Mouse (Mus musculus): ENCODE measurements around the gene Plekhm1. TPM values are rescaled to one million over a fixed set of nuclear protein-coding genes. Genes with fewer than 3 reads are reported as not detected.

Plekhm1 gene
- total and polyA plus RNA-seq, 3 experiments, result 8.9 to 35.1 (median 11.7) TPM

DNA sequence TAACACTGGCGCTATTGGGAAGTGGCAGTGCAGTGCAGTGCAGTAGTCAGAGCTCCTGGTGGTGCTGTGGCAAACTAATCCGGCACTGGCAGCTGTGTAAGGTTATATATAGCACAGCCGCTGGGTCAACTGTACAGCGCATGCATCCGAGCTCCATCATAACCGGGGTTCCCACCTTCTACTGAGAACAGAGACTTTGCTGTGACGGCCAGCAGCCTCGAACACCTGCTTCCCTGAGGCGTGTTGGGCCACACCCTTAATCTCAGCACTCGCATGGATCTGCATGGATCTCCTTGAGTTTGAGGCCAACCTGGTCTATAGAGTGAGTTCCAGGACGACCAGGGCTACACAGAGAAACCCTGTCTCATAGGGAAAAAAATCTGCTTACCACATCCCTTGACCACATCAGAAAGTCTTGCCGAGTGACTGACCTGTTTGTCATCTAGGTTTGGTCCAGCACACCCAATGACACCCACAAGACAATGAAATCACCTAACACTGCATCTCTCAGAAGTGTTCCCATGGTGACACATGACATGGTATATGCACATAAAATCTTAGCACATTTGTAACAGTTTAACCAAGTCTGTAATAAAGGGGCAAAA lies 61.7 kb downstream of the Plekhm1 start:
- TF ChIP-seq GATA1 (IDR thresholded peaks at IDR 0.05; ENCODE audit: borderline replicate concordance, low read length) (no peak), TAL1 (conservative IDR thresholded peaks at IDR 0.05; ENCODE audit: low read depth, low read length) (no peak), CTCF (IDR thresholded peaks at IDR 0.05; ENCODE audit: low read depth, low read length) (no peak), GATA2 (IDR thresholded peaks at IDR 0.05; ENCODE audit: borderline replicate concordance, low read depth, low read length) (no peak), POLR2AphosphoS5 (IDR thresholded peaks at IDR 0.05; ENCODE audit: insufficient replicate concordance, low read depth, low read length) (no peak)
- peaks cover 12% of the 10 kb centered on the region for H3K4me1 ChIP-seq (ENCODE audit: insufficient read depth, low read depth, low read length)
- no peak overlapping the region for H3K4me3 ChIP-seq (ENCODE audit: low read depth, low read length)
- peaks cover 11% of the 10 kb centered on the region for H3K9me3 ChIP-seq (replicated peaks)
- peaks cover 2% of the 10 kb centered on the region for H3K36me3 ChIP-seq (replicated peaks)
- no peak for ATAC-seq (ENCODE audit: extremely low read depth, insufficient number of reproducible peaks, low FRiP score, poor library complexity, severe bottlenecking)
- peaks cover 1% of the 10 kb centered on the region for H3K27me3 ChIP-seq (ENCODE audit: insufficient read depth, low read length)
- no peak for DNase-seq (ENCODE audit: low spot score)

DNA sequence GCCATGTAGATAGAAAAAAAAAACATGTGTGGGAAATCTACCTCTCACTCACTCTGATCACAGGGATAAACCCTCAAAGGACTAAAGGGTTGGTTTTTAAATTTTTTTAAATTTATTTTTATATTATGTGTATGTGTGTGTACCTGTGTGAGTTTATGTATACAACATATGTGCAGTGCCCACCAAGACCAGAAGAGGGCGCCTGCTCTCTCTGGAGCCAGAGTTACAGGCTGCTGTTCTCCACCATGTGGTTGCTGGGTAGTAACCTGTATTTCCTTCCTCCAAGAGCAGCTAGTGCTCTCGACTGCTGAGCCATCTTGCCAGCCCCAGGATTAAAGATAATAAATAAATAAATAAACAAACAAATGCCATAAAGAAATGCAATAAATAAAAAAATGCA lies 62.8 kb downstream of the Plekhm1 start:
- ATAC-seq (ENCODE audit: extremely low read depth, insufficient number of reproducible peaks, low FRiP score, poor library complexity, severe bottlenecking), result no peak
- no peak overlapping the region for H3K4me3 ChIP-seq (ENCODE audit: low read depth, low read length)
- no peak for DNase-seq (ENCODE audit: low spot score)

DNA sequence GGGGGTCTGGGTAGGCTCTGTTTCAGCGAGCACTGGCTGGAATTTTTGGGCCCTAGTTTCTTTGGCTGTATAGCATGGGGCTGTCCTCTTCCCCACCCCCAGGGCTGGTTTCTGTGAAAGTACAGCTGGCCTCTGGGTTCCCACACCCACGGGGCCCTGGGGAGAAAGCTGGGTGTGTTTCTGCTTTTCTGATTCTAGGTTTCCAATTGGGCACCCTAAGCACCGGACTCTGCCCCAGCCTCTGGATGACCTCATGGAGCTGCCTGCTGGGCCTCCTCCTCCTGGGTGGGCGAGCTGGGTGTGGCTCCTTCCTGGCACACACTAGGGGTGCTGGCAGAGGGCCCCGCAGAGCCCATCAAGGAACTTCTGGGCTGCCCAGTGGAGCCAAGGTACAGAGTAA lies 65.8 kb downstream of the Plekhm1 start:
- Histone ChIP-seq H3K4me1 (ENCODE audit: insufficient read depth, low read depth, low read length) (peaks cover 11% of the 10 kb centered on the region), H3K36me3 (replicated peaks) (peaks cover 2% of the 10 kb centered on the region), H3K27me3 (ENCODE audit: insufficient read depth, low read length) (peaks cover 15% of the 10 kb centered on the region), H3K4me3 (ENCODE audit: low read depth, low read length) (no peak overlapping the region), H3K9me3 (replicated peaks) (peaks cover 6% of the 10 kb centered on the region)
- no peak for DNase-seq (ENCODE audit: low spot score)
- TF ChIP-seq POLR2AphosphoS5 (IDR thresholded peaks at IDR 0.05; ENCODE audit: insufficient replicate concordance, low read depth, low read length) (no peak), TAL1 (conservative IDR thresholded peaks at IDR 0.05; ENCODE audit: low read depth, low read length) (no peak), GATA2 (IDR thresholded peaks at IDR 0.05; ENCODE audit: borderline replicate concordance, low read depth, low read length) (no peak), CTCF (IDR thresholded peaks at IDR 0.05; ENCODE audit: low read depth, low read length) (no peak), GATA1 (IDR thresholded peaks at IDR 0.05; ENCODE audit: borderline replicate concordance, low read length) (no peak)
- no peak for ATAC-seq (ENCODE audit: extremely low read depth, insufficient number of reproducible peaks, low FRiP score, poor library complexity, severe bottlenecking)

More for the DNA sequence above, 62.8 kb downstream of the Plekhm1 start:
- TF ChIP-seq GATA1 (IDR thresholded peaks at IDR 0.05; ENCODE audit: borderline replicate concordance, low read length) (no peak), CTCF (IDR thresholded peaks at IDR 0.05; ENCODE audit: low read depth, low read length) (no peak), POLR2AphosphoS5 (IDR thresholded peaks at IDR 0.05; ENCODE audit: insufficient replicate concordance, low read depth, low read length) (no peak), TAL1 (conservative IDR thresholded peaks at IDR 0.05; ENCODE audit: low read depth, low read length) (no peak), GATA2 (IDR thresholded peaks at IDR 0.05; ENCODE audit: borderline replicate concordance, low read depth, low read length) (no peak)
- peaks cover 5% of the 10 kb centered on the region for H3K27me3 ChIP-seq (ENCODE audit: insufficient read depth, low read length)
- peaks cover 11% of the 10 kb centered on the region for H3K9me3 ChIP-seq (replicated peaks)
- peaks cover 11% of the 10 kb centered on the region for H3K4me1 ChIP-seq (ENCODE audit: insufficient read depth, low read depth, low read length)
- peaks cover 2% of the 10 kb centered on the region for H3K36me3 ChIP-seq (replicated peaks)

DNA sequence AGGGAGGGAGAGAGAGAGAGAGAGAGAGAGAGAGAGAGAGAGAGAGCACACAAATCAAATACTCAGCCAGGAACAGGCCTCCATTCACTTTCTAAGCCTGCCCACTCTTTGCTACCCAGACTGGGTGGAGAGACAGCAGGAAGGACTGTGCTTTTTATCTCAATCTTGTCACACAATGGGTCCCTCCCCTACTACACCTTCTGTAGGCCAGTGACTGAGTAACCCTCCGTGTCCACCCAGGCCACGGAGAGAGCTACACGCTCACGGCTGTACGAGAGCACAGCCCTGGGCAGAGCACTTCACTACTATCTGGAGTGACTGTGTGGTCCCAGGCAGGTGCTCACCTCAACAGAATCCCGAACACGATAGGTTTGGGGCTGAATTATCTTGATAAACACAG lies 66.3 kb downstream of the Plekhm1 start:
- no peak for ATAC-seq (ENCODE audit: extremely low read depth, insufficient number of reproducible peaks, low FRiP score, poor library complexity, severe bottlenecking)

DNA sequence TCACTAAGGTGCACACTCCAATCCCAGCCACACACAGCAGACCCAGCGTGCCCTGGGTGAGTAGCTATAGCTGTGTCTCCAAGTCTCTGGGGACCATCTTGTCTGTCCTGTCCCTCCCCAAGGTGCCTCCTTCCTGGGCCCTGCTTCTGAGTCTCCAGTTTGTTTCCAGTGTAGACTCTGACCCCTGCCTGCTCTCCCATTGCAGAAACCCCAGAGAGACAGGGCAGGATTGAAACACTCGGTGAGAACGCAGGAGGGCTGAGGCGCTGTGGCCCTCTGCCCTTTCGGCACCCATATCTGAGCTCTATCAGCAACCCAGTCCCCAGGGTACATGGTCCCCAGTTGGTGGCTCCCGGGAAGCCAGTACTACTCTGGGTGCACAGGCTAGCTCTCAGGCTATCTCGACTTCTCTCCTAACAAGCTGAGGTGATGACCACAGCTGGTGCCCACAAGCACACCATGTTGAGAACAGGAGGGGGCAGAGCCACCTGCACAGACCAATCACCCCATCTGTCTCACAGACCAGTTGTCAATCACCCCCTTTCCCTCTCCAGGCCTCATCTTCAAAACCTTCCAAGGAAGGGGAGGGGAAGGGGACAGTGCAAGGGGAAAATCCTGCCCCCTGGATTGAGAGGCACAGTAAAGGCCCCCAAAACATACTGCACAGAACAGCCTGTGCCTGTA lies 66.9 kb downstream of the Plekhm1 start:
- Histone ChIP-seq H3K9me3 (replicated peaks) (peaks cover 6% of the 10 kb centered on the region), H3K4me3 (ENCODE audit: low read depth, low read length) (no peak overlapping the region), H3K4me1 (ENCODE audit: insufficient read depth, low read depth, low read length) (peaks cover 11% of the 10 kb centered on the region), H3K27me3 (ENCODE audit: insufficient read depth, low read length) (peaks cover 15% of the 10 kb centered on the region), H3K36me3 (replicated peaks) (peaks cover 2% of the 10 kb centered on the region)
- TF ChIP-seq POLR2AphosphoS5 (IDR thresholded peaks at IDR 0.05; ENCODE audit: insufficient replicate concordance, low read depth, low read length), result no peak
- no peak for TF ChIP-seq TAL1 (conservative IDR thresholded peaks at IDR 0.05; ENCODE audit: low read depth, low read length)
- TF ChIP-seq CTCF (IDR thresholded peaks at IDR 0.05; ENCODE audit: low read depth, low read length), result no peak
- TF ChIP-seq GATA2 (IDR thresholded peaks at IDR 0.05; ENCODE audit: borderline replicate concordance, low read depth, low read length), result no peak
- no peak for TF ChIP-seq GATA1 (IDR thresholded peaks at IDR 0.05; ENCODE audit: borderline replicate concordance, low read length)
- ATAC-seq (ENCODE audit: extremely low read depth, insufficient number of reproducible peaks, low FRiP score, poor library complexity, severe bottlenecking), result no peak
- DNase-seq (ENCODE audit: low spot score), result no peak

More for the DNA sequence above, 66.3 kb downstream of the Plekhm1 start:
- H3K4me1 ChIP-seq (ENCODE audit: insufficient read depth, low read depth, low read length), result peaks cover 11% of the 10 kb centered on the region
- TF ChIP-seq TAL1 (conservative IDR thresholded peaks at IDR 0.05; ENCODE audit: low read depth, low read length) (no peak), GATA1 (IDR thresholded peaks at IDR 0.05; ENCODE audit: borderline replicate concordance, low read length) (no peak), POLR2AphosphoS5 (IDR thresholded peaks at IDR 0.05; ENCODE audit: insufficient replicate concordance, low read depth, low read length) (no peak)
- DNase-seq (ENCODE audit: low spot score), result no peak
- peaks cover 15% of the 10 kb centered on the region for H3K27me3 ChIP-seq (ENCODE audit: insufficient read depth, low read length)
- peaks cover 6% of the 10 kb centered on the region for H3K9me3 ChIP-seq (replicated peaks)
- no peak overlapping the region for H3K4me3 ChIP-seq (ENCODE audit: low read depth, low read length)
- H3K36me3 ChIP-seq (replicated peaks), result peaks cover 2% of the 10 kb centered on the region

DNA sequence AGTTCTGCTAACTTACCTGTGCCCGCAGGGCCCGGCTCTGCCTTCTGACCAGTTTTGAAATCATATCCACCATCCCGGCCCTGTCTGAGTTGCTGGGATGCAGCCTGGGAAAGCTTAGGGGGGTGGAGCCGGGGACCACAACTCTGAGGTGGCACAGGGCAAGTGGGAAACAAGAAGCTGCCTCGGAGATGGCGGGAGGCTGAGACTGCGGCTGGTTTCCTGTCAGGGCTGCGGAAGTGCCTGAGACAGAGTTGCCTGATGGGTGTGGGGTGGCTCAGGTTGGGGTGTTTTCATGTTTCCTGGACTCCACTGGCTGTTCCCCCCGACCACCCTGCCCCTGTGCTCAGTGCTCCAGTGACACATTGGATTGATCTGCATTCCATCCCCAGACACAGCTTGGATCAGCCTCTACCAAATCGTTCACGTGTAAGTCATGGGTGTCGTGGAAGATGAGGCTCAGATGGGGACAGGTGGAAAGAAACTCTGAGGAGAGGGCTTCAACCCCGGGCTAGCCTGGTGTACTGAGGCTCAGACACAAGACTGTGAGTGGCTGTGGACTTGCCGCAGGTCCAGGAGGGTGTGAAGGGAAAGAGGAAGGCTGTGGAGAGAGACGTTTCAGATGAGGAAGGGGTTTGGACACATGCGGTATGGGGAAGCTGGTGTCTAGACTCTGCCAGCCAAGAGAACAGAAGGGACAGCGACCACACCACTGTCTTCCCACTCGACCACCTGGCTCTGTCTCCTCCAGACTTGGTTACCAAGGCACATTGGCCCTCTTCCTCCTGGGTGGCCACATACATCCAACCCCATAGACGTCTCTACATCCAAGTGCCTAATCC lies 67.8 kb downstream of the Plekhm1 start:
- Histone ChIP-seq H3K4me3 (ENCODE audit: low read depth, low read length) (no peak overlapping the region), H3K27me3 (ENCODE audit: insufficient read depth, low read length) (peaks cover 21% of the 10 kb centered on the region), H3K9me3 (replicated peaks) (peaks cover 5% of the 10 kb centered on the region), H3K36me3 (replicated peaks) (peaks cover 7% of the 10 kb centered on the region), H3K4me1 (ENCODE audit: insufficient read depth, low read depth, low read length) (peaks cover 11% of the 10 kb centered on the region)
- no peak for DNase-seq (ENCODE audit: low spot score)
- no peak for TF ChIP-seq GATA1 (IDR thresholded peaks at IDR 0.05; ENCODE audit: borderline replicate concordance, low read length)
- TF ChIP-seq TAL1 (conservative IDR thresholded peaks at IDR 0.05; ENCODE audit: low read depth, low read length), result no peak
- TF ChIP-seq GATA2 (IDR thresholded peaks at IDR 0.05; ENCODE audit: borderline replicate concordance, low read depth, low read length), result no peak
- no peak for TF ChIP-seq CTCF (IDR thresholded peaks at IDR 0.05; ENCODE audit: low read depth, low read length)
- no peak for TF ChIP-seq POLR2AphosphoS5 (IDR thresholded peaks at IDR 0.05; ENCODE audit: insufficient replicate concordance, low read depth, low read length)
- no peak for ATAC-seq (ENCODE audit: extremely low read depth, insufficient number of reproducible peaks, low FRiP score, poor library complexity, severe bottlenecking)
